Mouse (Mus musculus): ENCODE data around the gene Stxbp3.

- TF ChIP-seq POLR2A (IDR thresholded peaks at IDR 0.05; ENCODE audit: control insufficient read depth, low read depth, low read length) (no peak), CTCF (IDR thresholded peaks at IDR 0.05; ENCODE audit: control insufficient read depth, insufficient read depth, insufficient replicate concordance, low read depth, low read length) (no peak)
These were observed 17.4 kb upstream of the Stxbp3 start for GRCm38 (mm10) chr3:108857714-108858113.

Data from testis, adult 2 months (tissue).